In the genomic region with DNA sequence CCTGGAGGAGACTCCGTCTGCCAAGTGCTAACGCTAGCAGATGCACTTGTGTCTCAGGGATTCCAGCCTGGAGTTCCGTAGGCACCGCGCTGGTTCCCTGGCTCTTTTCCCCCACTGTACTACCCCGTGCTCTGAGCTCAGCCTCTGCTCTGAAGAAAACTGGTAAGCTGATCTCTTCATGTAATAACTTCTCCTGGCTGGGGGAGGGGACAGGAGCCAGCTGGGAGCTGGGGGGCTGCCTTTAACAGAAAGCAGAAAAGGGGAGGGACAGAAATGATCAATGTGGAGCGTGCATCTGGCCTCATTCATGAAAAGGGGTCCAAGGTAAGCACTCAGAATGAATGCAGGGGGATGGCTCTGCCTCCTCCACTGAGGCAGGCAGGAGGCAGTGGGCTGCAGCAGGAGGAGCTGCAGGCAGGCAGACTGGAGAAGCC, we compare ENCODE assay signal across 11 mouse cellular contexts.
A peak's percentile ranks its signal among the peaks of the same experiment; 100 is the strongest.
DNase-seq lines count a peak whose midpoint lies in the region; ATAC-seq and TF ChIP-seq lines count a peak whose summit lies in the region.
"Had no signal": no experiment of that assay in that cellular context is flagged by ENCODE, and none has a peak within 500 bp of the region (broad histone marks: within the 10 kb centered on the region; RNA-seq: fewer than 3 reads in every experiment).

No protein-coding gene starts in this region.

- H3K36me3 ChIP-seq in embryonic facial prominence, embryonic 12.5 days, result no peaks in the 10 kb centered on the region
- H3K36me3 ChIP-seq in hindbrain, postnatal 0 days (ENCODE audit: insufficient read depth, low read length), result no peaks in the 10 kb centered on the region
- no peaks in the 10 kb centered on the region for H3K36me3 ChIP-seq in neural tube, embryonic 14.5 days (ENCODE audit: control insufficient read depth, insufficient read depth, low read length)
- H3K36me3 ChIP-seq: heart, embryonic 15.5 days had no signal

- H3K4me3 ChIP-seq in embryonic facial prominence, embryonic 12.5 days, result 0 out of 2 replicates have a peak overlapping the region, but pooled peaks have one; percentile 2
- H3K4me3 ChIP-seq in hindbrain, postnatal 0 days (ENCODE audit: low read length), result no peak overlapping the region
- no peak overlapping the region for H3K4me3 ChIP-seq in neural tube, embryonic 14.5 days (ENCODE audit: low read depth, low read length)
- H3K4me3 ChIP-seq: heart, embryonic 15.5 days had no signal

- peaks cover 35% of the 10 kb centered on the region for H3K4me1 ChIP-seq in embryonic facial prominence, embryonic 12.5 days
- H3K4me1 ChIP-seq in hindbrain, postnatal 0 days (ENCODE audit: insufficient read depth, low read length), result peaks cover 8% of the 10 kb centered on the region
- peaks cover 15% of the 10 kb centered on the region; the same call in 1 of the 2 replicates for H3K4me1 ChIP-seq in neural tube, embryonic 14.5 days (ENCODE audit: control insufficient read depth, insufficient read depth, low read length)
- H3K4me1 ChIP-seq: heart, embryonic 15.5 days had no signal

- peak; percentile 81; the same call in 1 of the 2 replicates for ATAC-seq in embryonic facial prominence, embryonic 12.5 days (ENCODE audit: insufficient number of reproducible peaks, insufficient read depth, low FRiP score, low TSS enrichment)
- ATAC-seq in hindbrain, postnatal 0 days, result no peak
- peak; percentile 44; the same call in 1 of the 2 replicates for ATAC-seq in neural tube, embryonic 14.5 days (ENCODE audit: low read depth)
- ATAC-seq in megakaryocyte, adult 5-6 weeks (ENCODE audit: poor library complexity, severe bottlenecking), result no peak

- H3K9me3 ChIP-seq in embryonic facial prominence, embryonic 12.5 days, result no peaks in the 10 kb centered on the region
- no peaks in the 10 kb centered on the region for H3K9me3 ChIP-seq in hindbrain, postnatal 0 days (ENCODE audit: low read length)
- H3K9me3 ChIP-seq in neural tube, embryonic 14.5 days (ENCODE audit: control insufficient read depth, low read length), result no peaks in the 10 kb centered on the region
- H3K9me3 ChIP-seq: heart, embryonic 15.5 days had no signal

- H3K27me3 ChIP-seq in embryonic facial prominence, embryonic 12.5 days, result no peaks in the 10 kb centered on the region; the same call in 1 of the 2 replicates
- no peaks in the 10 kb centered on the region for H3K27me3 ChIP-seq in hindbrain, postnatal 0 days (ENCODE audit: insufficient read depth, low read length)
- no peaks in the 10 kb centered on the region for H3K27me3 ChIP-seq in neural tube, embryonic 14.5 days (ENCODE audit: control insufficient read depth, insufficient read depth, low read length)
- H3K27me3 ChIP-seq: heart, embryonic 15.5 days had no signal

- no peak for TF ChIP-seq CTCF in hindbrain, postnatal 0 days (IDR thresholded peaks at IDR 0.05; ENCODE audit: low read depth)

- DNase-seq in kidney, postnatal 4 days, result peak; percentile 10 to 19
- DNase-seq in kidney, adult 8-10 months, result no peak
- peak; percentile 35 for DNase-seq in hindbrain, postnatal 0 days (ENCODE audit: low spot score)
- no peak for DNase-seq in adrenal gland, adult 8-10 months
- DNase-seq in spleen, postnatal 14 days (ENCODE audit: low spot score in 2 of 2), result no peak
- DNase-seq: adrenal gland, adult 2 months; spleen, adult 18-20 months had no signal

- no peak overlapping the region; the same call in 1 of the 2 replicates for H3K9ac ChIP-seq in embryonic facial prominence, embryonic 12.5 days
- H3K9ac ChIP-seq in hindbrain, postnatal 0 days (replicated peaks; ENCODE audit: low read length), result no peak overlapping the region
- H3K9ac ChIP-seq in neural tube, embryonic 14.5 days (replicated peaks; ENCODE audit: low read depth, low read length), result no peak overlapping the region
- H3K9ac ChIP-seq: heart, embryonic 15.5 days had no signal

- peak overlapping the region; percentile 40 for H3K4me2 ChIP-seq in embryonic facial prominence, embryonic 12.5 days (replicated peaks)
- peak overlapping the region; percentile 31; the same call in 1 of the 2 replicates for H3K4me2 ChIP-seq in hindbrain, postnatal 0 days (ENCODE audit: low read depth, low read length)
- peak overlapping the region; percentile 19; the same call in 1 of the 2 replicates for H3K4me2 ChIP-seq in neural tube, embryonic 14.5 days (ENCODE audit: low read depth, low read length)
- H3K4me2 ChIP-seq: heart, embryonic 15.5 days had no signal

- 7% methylated on average over 7 of the region's 7 CpGs for WGBS in embryonic facial prominence, embryonic 12.5 days
- WGBS in hindbrain, postnatal 0 days, result 16% methylated on average over 7 of the region's 7 CpGs
- WGBS in neural tube, embryonic 14.5 days, result 23% methylated on average over 7 of the region's 7 CpGs

- peak overlapping the region; percentile 7; the same call in 1 of the 2 replicates for H3K27ac ChIP-seq in embryonic facial prominence, embryonic 12.5 days
- H3K27ac ChIP-seq in hindbrain, postnatal 0 days, result no peak overlapping the region; the same call in 1 of the 2 replicates
- no peak overlapping the region for H3K27ac ChIP-seq in neural tube, embryonic 14.5 days (ENCODE audit: low read depth, low read length)
- H3K27ac ChIP-seq: heart, embryonic 15.5 days had no signal

Comparison
In these comparisons a context has a peak if more than half of its experiments do, and no peak if none do; other contexts are left out.
1. DNase-seq: peak in kidney, postnatal 4 days (2 of 2) and hindbrain, postnatal 0 days (single experiment); none in kidney, adult 8-10 months (0 of 2), adrenal gland, adult 8-10 months (single experiment) and spleen, postnatal 14 days (0 of 2).
2. ATAC-seq: peak in embryonic facial prominence, embryonic 12.5 days (single experiment) and neural tube, embryonic 14.5 days (single experiment); none in hindbrain, postnatal 0 days (single experiment) and megakaryocyte, adult 5-6 weeks (single experiment).
3. Peak in every context shown above with its lines, with median percentiles within 50 percentile points of each other: H3K4me2 ChIP-seq.